Mouse (Mus musculus): ENCODE results near the gene Zbtb14. TPM values are rescaled to one million over a fixed set of nuclear protein-coding genes. Genes with fewer than 3 reads are reported as not detected.
A peak's percentile ranks its signal among the peaks of the same experiment; 100 is the strongest.

Gene Zbtb14
- polyA plus RNA-seq, 1 experiment from 2014 or later = 17.7 TPM

DNA sequence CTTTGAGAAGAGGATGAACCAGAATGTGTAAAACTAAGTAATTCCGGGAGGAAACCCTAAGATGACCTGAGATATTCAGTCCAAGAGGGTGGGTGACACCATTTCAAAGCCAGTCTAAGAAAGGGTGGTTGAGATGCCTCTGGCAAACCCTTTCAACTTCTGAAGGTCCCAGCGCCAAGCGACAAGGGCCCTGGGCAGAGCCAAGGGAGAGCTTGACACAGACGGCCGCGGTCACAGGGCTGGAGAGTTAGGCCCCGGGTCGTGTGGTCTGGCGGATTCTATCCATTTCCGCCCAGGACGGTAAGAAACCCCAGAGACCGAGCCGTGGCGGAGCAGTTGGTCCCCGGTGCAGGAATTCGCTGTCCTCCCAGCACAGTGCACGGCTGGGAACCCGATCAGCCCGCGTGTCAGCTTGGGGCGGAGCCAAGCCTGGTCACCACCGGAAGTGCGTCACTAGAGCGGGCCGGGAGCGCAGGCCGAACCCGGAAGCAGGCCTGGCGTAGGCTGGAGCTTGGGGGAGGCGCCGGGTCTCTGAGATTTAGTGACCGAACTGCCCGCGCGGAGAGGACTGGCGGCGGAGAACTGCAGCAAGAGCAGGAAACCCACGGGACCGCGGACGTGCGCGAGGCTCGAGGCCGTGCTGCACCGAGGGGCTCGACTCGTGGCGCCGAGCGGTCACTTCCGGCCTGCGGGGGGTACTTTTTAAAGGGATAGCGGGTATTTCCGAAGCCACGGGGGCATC lies 34.2 kb downstream of the Zbtb14 start:
- H3K4me3 ChIP-seq = peak overlapping the region; percentile 80
- H3K27ac ChIP-seq = peak overlapping the region; percentile 100
- no peaks in the 10 kb centered on the region for H3K27me3 ChIP-seq (ENCODE audit: insufficient read depth, poor library complexity, severe bottlenecking)
- no peaks in the 10 kb centered on the region for H3K9me3 ChIP-seq
- WGBS = under 1% methylated on average over 56 of the region's 56 CpGs
- no peaks in the 10 kb centered on the region for H3K36me3 ChIP-seq
- peaks cover 4% of the 10 kb centered on the region; the same call in 1 of the 2 replicates for H3K4me1 ChIP-seq
- DNase-seq (ENCODE audit: low spot score) = peak; percentile 96

DNA sequence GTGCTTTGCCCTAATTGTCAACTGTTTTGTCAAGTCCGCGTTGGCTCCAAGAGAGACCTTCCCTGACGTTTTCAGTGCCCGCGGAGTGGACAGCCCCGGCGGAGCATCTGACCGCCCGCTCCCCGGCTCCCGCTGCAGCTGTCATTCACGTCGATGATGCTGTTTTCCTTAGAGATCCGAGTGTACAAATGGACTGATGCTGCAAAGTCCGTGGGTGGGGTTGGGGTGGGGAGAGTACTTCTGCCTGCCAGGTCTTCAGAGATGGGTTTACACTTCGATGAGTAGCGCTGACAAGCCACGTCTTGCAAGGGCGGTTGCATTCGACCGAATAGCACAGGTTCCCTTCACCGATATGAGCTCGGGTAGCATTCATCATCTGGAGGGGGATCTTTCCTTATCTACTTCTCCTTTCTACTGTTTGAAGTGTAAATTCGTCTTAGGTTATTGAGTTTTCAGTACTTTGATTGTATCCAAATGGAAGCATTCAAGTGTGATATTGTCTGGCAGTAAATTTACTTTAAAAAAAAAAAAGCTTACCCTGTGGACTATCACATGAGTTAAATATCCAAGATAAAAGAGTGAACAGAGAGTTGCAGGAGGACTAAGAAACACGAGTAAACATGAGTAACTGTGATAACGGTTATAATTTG lies 35.0 kb downstream of the Zbtb14 start:
- 2% methylated on average over 26 of the region's 26 CpGs for WGBS

DNA sequence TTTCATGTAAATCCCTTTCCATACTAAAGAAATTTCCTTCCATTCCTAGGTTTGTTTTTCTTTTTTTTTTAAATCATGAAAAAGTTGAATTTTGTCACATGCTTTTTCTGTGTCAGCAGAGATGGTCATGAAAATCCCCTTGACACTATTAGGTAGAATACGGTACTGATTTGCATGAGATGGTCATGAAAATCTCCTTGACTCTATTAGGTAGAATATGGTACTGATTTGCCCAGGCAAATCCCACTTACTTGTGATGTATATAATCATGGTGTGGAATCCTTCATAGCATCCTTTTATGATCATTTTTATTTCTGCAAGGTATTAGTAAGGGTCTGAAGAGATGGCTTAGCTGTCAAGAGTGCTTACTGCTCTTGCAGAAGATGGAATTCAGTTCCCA lies 38.7 kb downstream of the Zbtb14 start:
- Histone ChIP-seq H3K4me3 (no peak overlapping the region), H3K4me1 (peaks cover 4% of the 10 kb centered on the region; the same call in 1 of the 2 replicates), H3K36me3 (no peaks in the 10 kb centered on the region), H3K9me3 (no peaks in the 10 kb centered on the region), H3K27me3 (ENCODE audit: insufficient read depth, poor library complexity, severe bottlenecking) (no peaks in the 10 kb centered on the region), H3K27ac (no peak overlapping the region)
- DNase-seq (ENCODE audit: low spot score) = no peak
- WGBS = 3% methylated on average over 1 of the region's 1 CpGs

More for the DNA sequence above, 35.0 kb downstream of the Zbtb14 start:
- Histone ChIP-seq H3K27me3 (ENCODE audit: insufficient read depth, poor library complexity, severe bottlenecking) (no peaks in the 10 kb centered on the region), H3K27ac (peak overlapping the region; percentile 100), H3K9me3 (no peaks in the 10 kb centered on the region), H3K4me1 (peaks cover 4% of the 10 kb centered on the region; the same call in 1 of the 2 replicates), H3K4me3 (peak overlapping the region; percentile 80), H3K36me3 (no peaks in the 10 kb centered on the region)
- DNase-seq (ENCODE audit: low spot score) = peak; percentile 84

DNA sequence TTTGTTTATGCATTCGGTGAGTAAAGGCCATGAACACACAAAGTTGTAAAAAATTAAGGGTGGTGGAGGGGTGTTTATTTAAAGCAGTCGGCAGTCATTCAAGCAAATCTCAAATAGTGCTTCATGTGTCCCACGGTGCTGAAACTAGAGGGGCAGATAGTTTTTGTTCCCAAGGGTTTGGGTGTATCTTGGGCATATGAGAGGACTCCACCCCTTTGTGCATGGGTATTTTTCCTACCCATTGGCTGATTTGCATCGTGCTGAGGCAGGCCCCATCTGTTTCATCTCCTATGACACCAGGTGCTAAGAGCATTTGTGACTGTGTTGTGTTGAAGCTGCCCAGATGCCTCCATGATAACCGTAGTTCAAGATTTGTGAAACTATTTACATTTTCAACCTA lies 55.0 kb downstream of the Zbtb14 start:
- 65% methylated on average over 5 of the region's 5 CpGs for WGBS
- H3K27me3 ChIP-seq (ENCODE audit: insufficient read depth, poor library complexity, severe bottlenecking) = peaks cover 43% of the 10 kb centered on the region
- H3K9me3 ChIP-seq = no peaks in the 10 kb centered on the region

DNA sequence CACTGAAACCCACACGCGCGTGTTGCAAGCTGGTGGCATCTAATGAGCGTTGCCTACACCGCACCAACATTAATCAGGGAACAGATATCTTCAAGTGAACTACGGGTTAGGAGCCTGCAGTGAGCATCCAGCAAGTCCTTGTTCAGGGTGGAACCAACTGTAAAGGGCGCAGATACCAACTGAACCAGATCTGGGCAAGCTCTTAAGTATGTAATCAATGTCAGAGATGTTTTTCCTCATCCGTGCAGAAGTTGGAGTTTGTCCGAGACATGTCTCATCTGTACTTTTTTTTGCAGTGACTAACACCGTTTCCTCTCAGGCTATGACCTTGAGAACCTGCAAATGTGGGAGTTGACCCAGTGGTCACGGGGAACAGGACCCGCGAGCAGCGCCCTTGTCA lies 55.6 kb downstream of the Zbtb14 start:
- WGBS = 31% methylated on average over 14 of the region's 14 CpGs

More for the DNA sequence above, 55.0 kb downstream of the Zbtb14 start:
- Histone ChIP-seq H3K4me3 (no peak overlapping the region), H3K4me1 (peaks cover 20% of the 10 kb centered on the region), H3K36me3 (no peaks in the 10 kb centered on the region), H3K27ac (no peak overlapping the region)
- DNase-seq (ENCODE audit: low spot score) = peak; percentile 50

DNA sequence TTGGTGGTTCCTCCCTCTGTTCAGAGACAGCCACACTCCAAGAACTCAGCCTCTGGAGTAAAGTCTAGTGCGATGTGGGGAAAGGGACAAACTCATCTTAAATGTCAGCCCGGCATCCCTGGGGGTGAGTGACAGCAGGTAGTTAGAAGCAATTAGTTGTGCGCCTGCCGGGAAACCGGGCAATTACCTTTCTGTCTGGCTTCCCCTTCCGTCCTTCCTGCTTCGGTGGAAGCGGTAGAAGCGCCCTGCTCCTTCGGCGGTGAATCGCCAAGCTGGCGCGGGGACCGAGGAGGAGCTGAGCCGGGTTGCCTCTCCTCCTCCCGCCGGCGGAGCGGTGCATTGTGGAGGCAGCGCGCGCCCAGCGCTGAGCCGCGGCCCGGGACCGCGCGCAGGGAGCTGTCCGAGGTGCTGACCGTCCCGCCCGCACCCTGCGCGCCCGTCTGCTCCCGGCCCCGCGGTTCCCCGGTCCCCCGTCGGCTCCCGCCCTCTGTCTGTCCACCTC lies 56.2 kb downstream of the Zbtb14 start, which contains the start of gene Akain1:
Gene Akain1, plus strand, starts transcription at position 337 of the 502 bp plus-strand sequence.
- no peaks in the 10 kb centered on the region for H3K36me3 ChIP-seq
- peak within 1 kb of the TSS; percentile 62 for H3K4me3 ChIP-seq
- H3K9me3 ChIP-seq = no peaks in the 10 kb centered on the region
- 0% methylated on average over 44 of the region's 44 CpGs for WGBS
- peaks cover 43% of the 10 kb centered on the region for H3K27me3 ChIP-seq (ENCODE audit: insufficient read depth, poor library complexity, severe bottlenecking)
- peaks cover 20% of the 10 kb centered on the region for H3K4me1 ChIP-seq
- peak; percentile 86 for DNase-seq (ENCODE audit: low spot score)
- H3K27ac ChIP-seq = peak within 1 kb of the TSS; percentile 67

More for the DNA sequence above, 55.6 kb downstream of the Zbtb14 start:
- Histone ChIP-seq H3K4me1 (peaks cover 20% of the 10 kb centered on the region), H3K9me3 (no peaks in the 10 kb centered on the region), H3K4me3 (peak overlapping the region; percentile 62), H3K27me3 (ENCODE audit: insufficient read depth, poor library complexity, severe bottlenecking) (peaks cover 43% of the 10 kb centered on the region), H3K27ac (no peak overlapping the region), H3K36me3 (no peaks in the 10 kb centered on the region)
- peak; percentile 59 for DNase-seq (ENCODE audit: low spot score)

DNA sequence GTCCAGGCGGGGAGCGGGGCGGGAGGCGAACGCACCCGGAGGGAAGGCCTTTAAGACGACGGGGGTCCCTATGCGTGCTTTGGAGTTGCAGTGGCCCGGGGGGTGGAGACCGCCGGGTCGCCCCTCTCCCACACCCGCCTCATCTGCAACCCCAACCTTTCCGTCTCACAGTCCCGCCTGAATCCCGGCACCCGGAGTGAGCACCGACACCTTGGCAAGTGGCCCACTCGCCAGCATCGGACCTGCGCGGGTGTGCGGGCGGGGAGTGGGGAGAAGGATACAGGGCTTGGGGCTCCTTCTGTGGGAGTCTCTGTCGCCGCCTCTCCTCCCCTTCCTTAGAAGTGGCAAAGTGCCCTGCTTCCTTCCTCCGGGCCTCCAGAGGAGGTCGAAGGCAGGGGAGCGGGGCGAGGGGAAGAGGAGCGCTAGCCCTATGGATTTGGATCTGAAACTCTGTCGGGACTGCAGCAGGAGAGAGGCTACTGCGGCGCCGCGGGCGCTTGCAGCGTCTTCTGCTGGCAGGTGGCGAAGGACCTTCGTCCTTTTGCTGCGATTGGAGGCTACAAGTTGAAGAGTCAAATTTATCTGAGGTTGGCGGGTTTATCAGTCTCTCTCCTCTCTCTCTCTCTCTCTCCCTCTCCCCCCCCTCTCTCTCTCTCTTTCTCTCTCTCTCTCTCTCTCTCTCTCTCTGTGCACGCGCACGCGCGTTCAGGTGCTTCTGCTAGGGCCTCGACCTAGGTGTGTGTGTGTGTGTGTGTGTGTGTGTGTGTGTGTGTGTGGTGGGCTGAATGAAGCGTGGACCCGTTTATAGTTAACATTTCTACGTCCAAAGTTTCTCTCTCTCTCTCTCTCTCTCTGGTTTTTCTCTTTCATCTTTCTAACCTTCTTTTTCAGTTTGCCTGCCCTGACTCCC lies 57.0 kb downstream of the Zbtb14 start:
- Histone ChIP-seq H3K9me3 (no peaks in the 10 kb centered on the region), H3K27me3 (ENCODE audit: insufficient read depth, poor library complexity, severe bottlenecking) (peaks cover 43% of the 10 kb centered on the region)
- DNase-seq (ENCODE audit: low spot score) = peak; percentile 75

More for the DNA sequence above, 57.0 kb downstream of the Zbtb14 start:
- H3K4me3 ChIP-seq = peak overlapping the region; percentile 62
- WGBS = under 1% methylated on average over 52 of the region's 52 CpGs
- H3K4me1 ChIP-seq = peaks cover 20% of the 10 kb centered on the region
- no peak overlapping the region for H3K27ac ChIP-seq
- no peaks in the 10 kb centered on the region for H3K36me3 ChIP-seq

Other genes with a start within 250 kb of the Zbtb14 start
- gene Akain1, start 56.3 kb downstream of the Zbtb14 start, polyA plus RNA-seq (2016; fragmentation: Nextera tagmentation; extraction: Ambion mirVana) = 0.11 TPM in 1 of 2 replicates, not detected in the other

Data from heart, embryonic 10.5 days (tissue).